Mouse (Mus musculus) heart, adult 18-20 months (tissue): ENCODE data around the gene Pes1. TPM values are rescaled to one million over a fixed set of nuclear protein-coding genes. Genes with fewer than 3 reads are reported as not detected.
"Not testable (repeated sequence)": the region's sequence is repeated elsewhere in the genome, so short reads cannot be mapped to it uniquely, and the experiment has no call there.

Source experiments
- DNase-seq, 2 experiments: peaks; one replicate each; pipeline ENCODE4 v3.0.0; 2021 to 2022; ENCODE audit warnings: mixed read lengths in 1 of 2
- long read RNA-seq, 2 experiments: library from polyadenylated mRNA; stranded (forward); transcript quantifications; one replicate each; pipeline ENCODE4 v2.0.0; 2021
- total RNA-seq, 2 experiments: library from RNA; stranded (reverse); gene quantifications; 2 replicates each; pipeline ENCODE4 v1.2.3; 2021

Pes1 gene
- total RNA-seq, result 10 to 100 TPM; 27.4 to 27.6 TPM
- long read RNA-seq, experiment 1, transcript Pes1-201 (15 exons, 2,911 nt), result major isoform, 5 of 5 reads
- long read RNA-seq, experiment 1, partial matches to known transcripts, result 0 of 5 reads
- long read RNA-seq, experiment 1, other reads (novel, unspliced or antisense), result 0 of 5 reads
- long read RNA-seq, experiment 2, partial matches to known transcripts, result 2 of 5 reads
- long read RNA-seq, experiment 2, other reads (novel, unspliced or antisense), result 0 of 5 reads

- peak; percentile 86 to 90 for DNase-seq
Observed at GRCm38 (mm10) chr11:3963610-3964415, at the start of gene Pes1. Gene Pes1, plus strand, starts transcription at chr11:3963975.

GRCm38 (mm10) chr11:3914109-3914840 lies 49.5 kb upstream of the Pes1 start, which contains the start of gene Slc35e4:
Gene Slc35e4, minus strand, starts transcription at chr11:3914664.
- peak; percentile 81 to 92 for DNase-seq

DNA sequence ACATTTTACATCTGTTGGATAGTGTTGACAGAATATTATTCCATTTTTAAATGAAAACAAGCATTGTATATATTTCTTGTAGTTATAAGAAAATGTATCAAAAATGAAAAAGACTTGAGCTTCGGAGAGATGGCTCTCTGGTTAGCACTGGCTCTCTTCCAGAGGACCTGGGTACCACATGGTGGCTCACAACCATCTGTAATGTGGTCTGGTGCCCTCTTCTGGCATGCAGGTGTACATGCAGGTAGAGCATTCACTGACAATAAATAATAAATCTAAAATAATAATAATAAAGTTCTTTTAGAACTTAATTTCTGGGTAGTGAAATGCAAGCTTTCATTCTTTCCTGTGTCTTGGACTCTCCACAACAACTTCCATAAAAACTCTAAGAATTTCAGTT lies 45.0 kb upstream of the Pes1 start:
- no peak for DNase-seq

GRCm38 (mm10) chr11:3920476-3920875 lies 43.3 kb upstream of the Pes1 start:
- DNase-seq, result no peak

- DNase-seq, result peak; percentile 40 to 63
Observed at GRCm38 (mm10) chr11:3921281-3921850, 42.4 kb upstream of the Pes1 start.

DNA sequence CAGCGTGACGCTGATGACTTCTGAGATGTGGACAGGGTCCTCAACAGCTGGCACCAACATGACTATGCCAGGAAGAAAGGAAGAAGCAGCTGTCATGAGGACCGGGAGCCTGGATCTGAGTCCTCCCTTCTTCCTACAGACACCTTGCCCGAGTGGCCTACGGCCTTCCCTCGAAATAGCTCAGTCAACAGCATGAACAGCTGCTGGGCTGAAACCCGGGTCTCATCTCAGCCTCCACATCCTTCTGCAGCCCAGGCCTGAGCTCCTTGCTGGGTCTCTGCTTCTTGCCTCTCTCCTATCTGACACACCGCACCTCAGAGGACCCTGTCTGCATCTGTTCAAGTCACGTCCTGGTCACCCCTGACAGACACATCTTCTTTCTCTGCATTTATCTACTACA lies 41.7 kb upstream of the Pes1 start:
- no peak for DNase-seq

DNA sequence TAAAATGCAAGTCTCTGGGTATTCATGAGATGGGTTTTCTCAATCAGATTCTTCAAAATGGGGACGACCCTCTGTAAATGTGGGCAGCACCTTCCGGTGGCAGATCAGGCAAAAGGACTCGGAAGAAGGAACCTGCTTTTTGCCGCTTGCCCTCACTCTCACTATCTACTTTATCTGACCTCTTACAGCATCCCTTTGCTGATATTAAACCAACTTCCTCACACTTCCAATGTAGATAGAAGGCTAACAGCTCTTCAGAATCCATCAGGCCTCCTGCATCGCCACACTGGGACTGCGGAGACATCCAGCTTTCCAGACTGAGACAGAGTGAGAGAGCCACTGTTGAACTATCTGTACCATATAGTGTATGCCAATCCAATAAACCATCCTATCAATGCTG lies 41.0 kb upstream of the Pes1 start:
- DNase-seq, result no peak

GRCm38 (mm10) chr11:3925916-3926315 lies 37.9 kb upstream of the Pes1 start:
- DNase-seq, result no peak

DNA sequence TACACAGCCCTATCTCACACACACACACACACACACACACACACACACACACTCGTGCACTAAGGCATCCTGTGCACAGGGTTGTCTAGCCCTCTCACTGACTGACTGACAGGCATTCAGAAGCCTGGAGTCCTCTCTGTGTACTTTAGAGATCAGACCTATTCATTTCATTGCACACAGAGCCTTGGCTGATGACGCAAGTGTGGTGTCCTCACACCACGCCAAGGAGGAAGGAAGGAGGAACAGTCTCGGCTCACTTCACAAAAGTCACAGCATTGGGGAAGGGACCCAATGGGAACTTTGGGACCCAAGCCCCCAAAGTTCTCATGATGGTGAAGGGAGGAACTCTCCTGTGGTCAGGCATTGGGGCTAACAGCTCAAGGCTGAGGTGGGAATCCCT lies 33.8 kb upstream of the Pes1 start:
- peak in 1 of 2 experiments; percentile 44 for DNase-seq

DNA sequence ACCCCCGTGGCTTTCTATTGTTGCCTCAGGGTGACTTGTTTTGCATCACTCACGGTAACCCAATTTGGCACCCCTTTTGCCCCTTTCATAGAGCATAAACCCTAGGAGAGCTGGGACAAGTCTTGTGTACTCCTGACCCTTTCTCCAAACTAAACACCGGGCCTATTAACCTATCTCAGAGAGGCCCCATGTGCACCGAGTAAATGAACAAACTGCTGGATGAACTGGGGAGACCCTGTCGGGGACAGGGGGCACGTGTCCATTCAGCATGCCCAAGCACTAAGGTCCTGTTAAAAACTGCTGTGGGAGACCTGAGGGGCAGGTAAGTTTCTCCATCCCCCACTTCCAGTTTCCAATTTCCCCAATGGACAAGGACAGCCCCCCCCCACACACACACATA lies 32.8 kb upstream of the Pes1 start:
- no peak for DNase-seq

DNA sequence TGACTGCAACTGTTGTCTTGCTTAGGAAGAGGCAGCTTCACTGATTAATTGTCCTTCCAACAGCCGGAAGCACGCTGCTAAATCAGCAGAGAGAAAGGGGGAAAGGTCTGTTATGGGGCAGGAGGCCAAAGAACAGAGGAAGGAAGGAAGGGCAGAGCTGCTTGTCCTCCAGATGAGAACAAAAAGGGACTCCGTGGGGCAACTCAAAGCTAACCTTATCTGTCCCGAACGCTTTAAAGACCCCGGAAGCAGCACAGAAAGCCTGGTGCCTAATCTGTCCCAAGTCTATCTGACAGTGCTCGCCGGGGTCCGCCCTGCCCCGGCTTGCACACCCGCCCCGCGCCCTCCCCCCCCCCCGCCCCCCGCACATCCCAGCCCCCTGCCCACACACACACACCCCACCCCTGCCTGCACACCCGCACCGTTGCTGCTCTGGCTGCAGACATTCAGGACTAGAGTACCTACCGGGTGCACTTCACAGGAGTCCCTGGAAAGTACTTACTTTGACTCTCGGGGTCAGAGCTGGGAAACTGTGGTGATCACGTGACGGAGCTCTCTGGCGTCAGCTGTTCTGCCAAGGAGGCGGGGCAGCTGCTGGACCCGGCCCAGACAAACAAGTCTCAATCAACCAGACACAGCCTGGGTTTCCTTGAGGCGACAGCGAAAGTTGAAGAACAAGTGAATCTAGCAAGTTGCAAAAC lies 32.1 kb upstream of the Pes1 start, which contains the start of gene Tcn2:
Gene Tcn2, minus strand, starts transcription at position 649 of the 701 bp plus-strand sequence.
- DNase-seq, result peak; percentile 95 to 96

DNA sequence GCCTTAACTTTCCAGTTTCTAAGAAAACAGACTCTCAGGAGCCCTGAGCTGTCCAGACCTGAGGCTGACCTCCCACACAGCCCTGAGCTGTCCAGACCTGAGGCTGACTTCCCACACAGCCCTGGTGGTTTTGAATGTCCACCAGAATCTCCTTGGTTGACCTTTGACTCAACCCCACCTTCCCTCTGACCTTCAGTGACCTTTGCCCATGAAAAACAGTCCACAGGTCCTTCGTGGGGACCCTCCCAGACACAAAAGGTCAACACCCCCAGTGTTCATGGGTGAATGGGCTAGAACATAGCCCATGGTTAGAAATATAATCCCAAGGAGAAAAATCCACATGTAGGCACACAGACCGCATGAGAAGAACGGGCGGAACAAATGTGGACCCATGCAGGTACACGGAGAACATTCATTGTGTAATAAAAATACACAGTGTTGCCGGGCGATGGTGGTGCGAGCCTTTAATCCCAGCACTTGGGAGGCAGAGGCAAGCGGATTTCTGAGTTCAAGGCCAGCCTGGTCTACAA lies 30.0 kb upstream of the Pes1 start:
- no peak for DNase-seq

- DNase-seq, result no peak
Observed at GRCm38 (mm10) chr11:3935135-3935534, 28.6 kb upstream of the Pes1 start.

DNA sequence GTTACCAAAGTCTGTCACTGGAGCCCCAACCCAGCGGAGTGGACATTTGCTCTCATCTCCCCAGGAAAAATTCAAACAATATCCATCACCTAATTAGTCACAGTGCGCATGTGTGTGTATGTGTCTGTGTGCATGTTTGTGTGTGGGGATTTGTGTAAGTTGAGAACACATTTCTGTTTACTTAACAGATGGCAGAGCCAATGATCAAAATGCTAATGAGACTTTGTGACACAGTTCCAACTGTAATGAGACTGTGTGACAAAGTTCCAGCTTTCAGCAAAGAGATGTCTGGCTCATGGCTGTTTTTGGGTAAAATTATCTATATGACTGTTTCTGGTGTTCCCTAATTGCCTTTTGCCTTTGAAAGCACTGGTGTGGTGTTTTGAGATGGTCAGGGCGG lies 27.5 kb upstream of the Pes1 start:
- no peak for DNase-seq

DNA sequence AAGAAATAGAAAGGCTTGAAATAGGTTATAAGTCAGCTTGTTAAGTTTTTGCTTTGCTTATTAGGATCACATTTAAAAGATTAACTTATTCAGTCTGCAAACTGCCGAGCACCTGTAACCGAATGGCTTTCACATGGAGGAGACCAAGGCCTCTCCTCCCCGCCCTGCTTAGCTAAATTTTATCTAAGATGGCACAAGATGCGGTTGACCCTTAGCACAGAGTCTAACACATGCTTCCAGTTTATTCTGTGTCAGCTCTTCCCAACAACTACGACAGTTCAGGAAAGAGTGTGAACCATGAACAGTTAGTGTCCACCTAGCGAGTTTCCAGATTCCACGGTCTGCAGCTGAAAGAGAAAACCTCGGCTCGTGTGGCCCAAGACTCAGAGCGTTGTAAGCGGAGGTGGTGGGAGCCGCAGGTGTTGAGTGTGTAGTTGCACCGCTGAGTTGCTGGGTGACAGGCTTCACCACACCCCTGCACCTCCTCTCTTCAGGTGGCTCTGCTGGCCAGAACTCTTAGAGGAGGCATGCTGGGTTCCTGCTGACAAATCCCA lies 26.4 kb upstream of the Pes1 start:
- no peak for DNase-seq

- DNase-seq, result no peak
Observed at GRCm38 (mm10) chr11:3941371-3941770, 22.4 kb upstream of the Pes1 start.

DNA sequence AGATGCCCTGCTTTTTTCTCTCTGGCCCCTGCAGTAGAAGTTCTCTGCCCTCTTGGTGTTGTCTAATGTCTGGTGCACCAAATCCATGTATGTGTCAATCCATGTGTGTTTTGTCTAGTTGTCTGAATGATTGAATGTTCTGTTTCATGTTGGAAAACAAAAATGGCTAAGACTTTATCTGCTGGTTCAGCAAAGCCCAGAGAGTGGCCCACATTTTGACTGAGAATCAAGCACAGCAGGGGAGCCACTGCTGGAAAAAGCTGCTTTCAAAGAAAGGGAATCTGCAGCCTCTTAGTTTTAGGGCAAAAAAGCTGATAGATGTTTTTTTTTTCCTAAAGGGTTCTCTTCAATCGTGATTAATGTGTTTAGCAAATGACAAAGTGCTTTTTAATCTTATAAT lies 17.4 kb upstream of the Pes1 start:
- DNase-seq, result no peak

- DNase-seq, result not testable (repeated sequence)
Observed at GRCm38 (mm10) chr11:3954876-3955275, 8.9 kb upstream of the Pes1 start.

- DNase-seq, result not testable (repeated sequence)
Observed at GRCm38 (mm10) chr11:3955371-3955770, 8.4 kb upstream of the Pes1 start.

DNA sequence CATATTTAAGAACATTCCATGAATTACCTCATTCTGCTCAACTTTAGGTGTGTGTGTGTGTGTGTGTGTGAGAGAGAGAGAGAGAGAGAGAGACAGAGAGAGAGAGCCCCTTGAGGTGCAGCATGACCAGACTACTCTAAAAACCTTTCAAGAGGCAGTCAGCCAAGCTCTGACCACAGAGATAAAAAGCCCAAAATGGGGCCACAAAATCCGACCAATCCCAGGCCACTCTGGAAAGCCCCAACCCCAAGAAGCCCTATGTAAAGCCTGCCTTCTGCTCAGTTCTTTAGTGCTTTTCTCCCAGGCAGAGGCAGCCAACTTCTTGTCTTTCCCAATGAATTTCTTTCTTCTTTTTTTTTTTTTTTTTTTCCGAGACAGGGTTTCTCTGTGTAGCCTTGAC lies 2.9 kb upstream of the Pes1 start:
- no peak for DNase-seq

DNA sequence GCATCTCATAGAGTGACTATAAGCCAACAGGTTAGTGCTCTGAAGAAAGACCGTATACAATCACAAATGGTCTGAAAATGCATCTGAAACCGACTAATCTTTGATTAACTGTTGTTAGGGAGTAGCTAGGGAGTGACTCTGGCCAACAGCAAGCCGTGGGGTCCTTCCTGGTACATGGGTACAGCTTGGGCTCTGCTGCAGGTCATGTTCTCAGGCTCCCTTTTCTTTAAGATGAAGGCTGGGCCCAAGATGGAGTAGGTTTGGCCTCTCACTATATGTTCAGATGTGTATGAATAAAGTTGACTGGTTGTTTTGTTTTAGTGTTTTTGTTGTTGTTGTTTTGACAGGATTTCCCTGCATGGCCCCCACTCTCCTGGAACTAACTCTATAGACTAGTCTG lies 2.0 kb upstream of the Pes1 start:
- no peak for DNase-seq
